Mouse (Mus musculus) embryo, embryonic 10 days (tissue): ENCODE measurements around the gene Zfp839.
A peak's percentile ranks its signal among the peaks of the same experiment; 100 is the strongest.

Source experiments
- DNase-seq: peaks from one replicate; pipeline ENCODE4 v3.0.0-alpha.2; 2015; ENCODE audit warnings: low spot score

The Zfp839 gene

GRCm38 (mm10) chr12:110850010-110850928 is at the start of gene Zfp839:
Gene Zfp839, plus strand, starts transcription at chr12:110850253.
- DNase-seq: peak; percentile 88

GRCm38 (mm10) chr12:110801876-110802464 is 48.1 kb upstream of the Zfp839 start:
- DNase-seq: no peak

GRCm38 (mm10) chr12:110802674-110803297 is 47.3 kb upstream of the Zfp839 start:
- no peak for DNase-seq

- peak; percentile 54 for DNase-seq
Measured at GRCm38 (mm10) chr12:110804261-110804660, 45.8 kb upstream of the Zfp839 start.

GRCm38 (mm10) chr12:110806301-110806970 is 43.6 kb upstream of the Zfp839 start:
- no peak for DNase-seq

- peak; percentile 26 for DNase-seq
Measured at GRCm38 (mm10) chr12:110808430-110808829, 41.6 kb upstream of the Zfp839 start.

GRCm38 (mm10) chr12:110808848-110809247 is 41.2 kb upstream of the Zfp839 start:
- no peak for DNase-seq

GRCm38 (mm10) chr12:110813132-110813531 is 36.9 kb upstream of the Zfp839 start:
- no peak for DNase-seq

- no peak for DNase-seq
Measured at GRCm38 (mm10) chr12:110813624-110814023, 36.4 kb upstream of the Zfp839 start.

- DNase-seq: no peak
Measured at GRCm38 (mm10) chr12:110814924-110815323, 35.1 kb upstream of the Zfp839 start.

GRCm38 (mm10) chr12:110816833-110817232 is 33.2 kb upstream of the Zfp839 start:
- DNase-seq: no peak

- no peak for DNase-seq
Measured at GRCm38 (mm10) chr12:110819367-110819766, 30.7 kb upstream of the Zfp839 start.

GRCm38 (mm10) chr12:110821787-110822186 is 28.3 kb upstream of the Zfp839 start:
- no peak for DNase-seq

GRCm38 (mm10) chr12:110822366-110822765 is 27.7 kb upstream of the Zfp839 start:
- DNase-seq: no peak

- DNase-seq: no peak
Measured at GRCm38 (mm10) chr12:110828908-110829307, 21.1 kb upstream of the Zfp839 start.

GRCm38 (mm10) chr12:110830293-110831024 is 19.6 kb upstream of the Zfp839 start:
- no peak for DNase-seq

- DNase-seq: no peak
Measured at GRCm38 (mm10) chr12:110835182-110835581, 14.9 kb upstream of the Zfp839 start.

- peak; percentile 7 for DNase-seq
Measured at GRCm38 (mm10) chr12:110836729-110837128, 13.3 kb upstream of the Zfp839 start.

- no peak for DNase-seq
Measured at GRCm38 (mm10) chr12:110837192-110837841, 12.7 kb upstream of the Zfp839 start.

- DNase-seq: no peak
Measured at GRCm38 (mm10) chr12:110837850-110838249, 12.2 kb upstream of the Zfp839 start.
